In genomic region chr2:64093087-64093486, GRCm38 (mm10) we compare ENCODE assay signal across 14 mouse cellular contexts. TPM values are rescaled to one million over a fixed set of nuclear protein-coding genes. Genes with fewer than 3 reads are reported as not detected.
A peak's percentile ranks its signal among the peaks of the same experiment; 100 is the strongest.
DNase-seq lines count a peak whose midpoint lies in the region; ATAC-seq and TF ChIP-seq lines count a peak whose summit lies in the region.
"Had no signal": no experiment of that assay in that cellular context is flagged by ENCODE, and none has a peak within 500 bp of the region (broad histone marks: within the 10 kb centered on the region; RNA-seq: fewer than 3 reads in every experiment).

No protein-coding gene starts in this region.

- no peak for TF ChIP-seq POLR2A in brain, embryonic 14.5 days (IDR thresholded peaks at IDR 0.05; ENCODE audit: borderline replicate concordance, extremely low read depth, insufficient read depth, insufficient read length, poor library complexity, severe bottlenecking)

- peak overlapping the region; percentile 40 for H3K4me2 ChIP-seq in heart, embryonic 16.5 days (ENCODE audit: low read depth, low read length)
- peak overlapping the region; percentile 30 for H3K4me2 ChIP-seq in embryonic facial prominence, embryonic 12.5 days (replicated peaks)
- H3K4me2 ChIP-seq in midbrain, embryonic 12.5 days (replicated peaks) = peak overlapping the region; percentile 19
- H3K4me2 ChIP-seq in intestine, embryonic 15.5 days (replicated peaks) = no peak overlapping the region
- H3K4me2 ChIP-seq: limb, embryonic 15.5 days had no signal

- TF ChIP-seq CTCF in brain, embryonic 14.5 days (IDR thresholded peaks at IDR 0.05; ENCODE audit: borderline replicate concordance, extremely low read depth, insufficient read depth, insufficient read length) = no peak

- H3K4me1 ChIP-seq in heart, embryonic 16.5 days (ENCODE audit: control insufficient read depth, insufficient read depth, low read length) = no peaks in the 10 kb centered on the region
- peaks cover 15% of the 10 kb centered on the region; the same call in 1 of the 2 replicates for H3K4me1 ChIP-seq in embryonic facial prominence, embryonic 12.5 days
- peaks cover 21% of the 10 kb centered on the region for H3K4me1 ChIP-seq in midbrain, embryonic 12.5 days
- H3K4me1 ChIP-seq in intestine, embryonic 15.5 days (replicated peaks) = 0 out of 2 replicates have a peak, but pooled peaks cover 2% of the 10 kb centered on the region

- H3K9ac ChIP-seq in heart, embryonic 16.5 days (ENCODE audit: low read length) = peak overlapping the region; percentile 26; the same call in 1 of the 2 replicates
- H3K9ac ChIP-seq in embryonic facial prominence, embryonic 12.5 days = no peak overlapping the region; the same call in 1 of the 2 replicates
- no peak overlapping the region for H3K9ac ChIP-seq in midbrain, embryonic 12.5 days (replicated peaks)
- H3K9ac ChIP-seq in intestine, embryonic 15.5 days = no peak overlapping the region
- H3K9ac ChIP-seq: limb, embryonic 15.5 days had no signal

- H3K27ac ChIP-seq in heart, embryonic 16.5 days (ENCODE audit: low read length) = no peak overlapping the region
- no peak overlapping the region for H3K27ac ChIP-seq in embryonic facial prominence, embryonic 12.5 days
- no peak overlapping the region; the same call in 1 of the 2 replicates for H3K27ac ChIP-seq in midbrain, embryonic 12.5 days (replicated peaks)
- no peak overlapping the region for H3K27ac ChIP-seq in intestine, embryonic 15.5 days
- H3K27ac ChIP-seq: limb, embryonic 15.5 days had no signal

- H3K27me3 ChIP-seq in heart, embryonic 16.5 days (ENCODE audit: control insufficient read depth, insufficient read depth, low read length) = no peaks in the 10 kb centered on the region
- no peaks in the 10 kb centered on the region for H3K27me3 ChIP-seq in embryonic facial prominence, embryonic 12.5 days
- no peaks in the 10 kb centered on the region for H3K27me3 ChIP-seq in midbrain, embryonic 12.5 days
- no peaks in the 10 kb centered on the region for H3K27me3 ChIP-seq in intestine, embryonic 15.5 days (replicated peaks)
- H3K27me3 ChIP-seq: limb, embryonic 15.5 days had no signal

- no peak for ATAC-seq in heart, embryonic 16.5 days (replicated peaks; ENCODE audit: extremely low read depth, insufficient read depth, low FRiP score)
- no peak for ATAC-seq in embryonic facial prominence, embryonic 12.5 days (ENCODE audit: insufficient number of reproducible peaks, insufficient read depth, low FRiP score, low TSS enrichment)
- no peak for ATAC-seq in midbrain, embryonic 12.5 days (ENCODE audit: low FRiP score, low read depth)
- no peak for ATAC-seq in intestine, embryonic 15.5 days
- ATAC-seq: lung, postnatal 0 days had no signal

- no peak for DNase-seq in heart, adult 9 months (ENCODE audit: low spot score in 2 of 2)
- peak; percentile 48 for DNase-seq in brain, embryonic 14.5 days (ENCODE audit: low read depth)
- DNase-seq in B cell, adult 2 months = no peak
- DNase-seq: cerebellum, postnatal 14 days; gastrocnemius, postnatal 14 days; layer of hippocampus, postnatal 36 days; right cerebral cortex, adult 18-20 months; thymus, postnatal 25 days had no signal

- 73% methylated on average over 6 of the region's 6 CpGs for WGBS in heart, embryonic 16.5 days
- WGBS in embryonic facial prominence, embryonic 12.5 days = 49% methylated on average over 6 of the region's 6 CpGs
- WGBS in midbrain, embryonic 12.5 days = 77% methylated on average over 6 of the region's 6 CpGs
- 68% methylated on average over 6 of the region's 6 CpGs for WGBS in intestine, embryonic 15.5 days

- H3K4me3 ChIP-seq in heart, embryonic 16.5 days (ENCODE audit: low read length) = peak overlapping the region; percentile 8; the same call in 1 of the 2 replicates
- no peak overlapping the region for H3K4me3 ChIP-seq in embryonic facial prominence, embryonic 12.5 days
- no peak overlapping the region for H3K4me3 ChIP-seq in midbrain, embryonic 12.5 days
- H3K4me3 ChIP-seq in intestine, embryonic 15.5 days (replicated peaks) = no peak overlapping the region
- H3K4me3 ChIP-seq: limb, embryonic 15.5 days had no signal

- H3K36me3 ChIP-seq in heart, embryonic 16.5 days (ENCODE audit: control insufficient read depth, insufficient read depth) = no peaks in the 10 kb centered on the region
- H3K36me3 ChIP-seq in embryonic facial prominence, embryonic 12.5 days = no peaks in the 10 kb centered on the region
- no peaks in the 10 kb centered on the region for H3K36me3 ChIP-seq in midbrain, embryonic 12.5 days
- H3K36me3 ChIP-seq in intestine, embryonic 15.5 days = no peaks in the 10 kb centered on the region
- H3K36me3 ChIP-seq: limb, embryonic 15.5 days had no signal

- H3K9me3 ChIP-seq in heart, embryonic 16.5 days (replicated peaks; ENCODE audit: control insufficient read depth, low read length) = no peaks in the 10 kb centered on the region
- no peaks in the 10 kb centered on the region for H3K9me3 ChIP-seq in embryonic facial prominence, embryonic 12.5 days
- H3K9me3 ChIP-seq in midbrain, embryonic 12.5 days = no peaks in the 10 kb centered on the region
- H3K9me3 ChIP-seq in intestine, embryonic 15.5 days = no peaks in the 10 kb centered on the region
- H3K9me3 ChIP-seq: limb, embryonic 15.5 days had no signal

RNA-seq across cellular contexts. Expression of gene Fign, which starts 4.8 kb away (rescaled TPM):
- polyA plus RNA-seq in heart, embryonic 16.5 days (2015; fragmentation: Nextera tagmentation; extraction: Ambion mirVana) = 6.0 and 6.8 TPM in 2 replicates
- 8.8 and 13.7 TPM in 2 replicates for polyA plus RNA-seq in brain, embryonic 14.5 days (2012; rRNA removed)
- 7.4 and 7.9 TPM in 2 replicates for polyA plus RNA-seq in embryonic facial prominence, embryonic 12.5 days (2016; fragmentation: Nextera tagmentation; extraction: Ambion mirVana)
- polyA plus RNA-seq in midbrain, embryonic 12.5 days (2016; fragmentation: Nextera tagmentation; extraction: Ambion mirVana) = 17.0 and 19.6 TPM in 2 replicates
- polyA plus RNA-seq in intestine, embryonic 15.5 days (2015; fragmentation: Nextera tagmentation; extraction: Ambion mirVana) = 2.2 and 2.6 TPM in 2 replicates
